Mouse (Mus musculus): ENCODE results near the gene Psd4. TPM values are rescaled to one million over a fixed set of nuclear protein-coding genes. Genes with fewer than 3 reads are reported as not detected.

Gene Psd4
- 9.1 and 10.0 TPM in 2 replicates for polyA plus RNA-seq (2015; fragmentation: Nextera tagmentation; extraction: Ambion mirVana)

DNA sequence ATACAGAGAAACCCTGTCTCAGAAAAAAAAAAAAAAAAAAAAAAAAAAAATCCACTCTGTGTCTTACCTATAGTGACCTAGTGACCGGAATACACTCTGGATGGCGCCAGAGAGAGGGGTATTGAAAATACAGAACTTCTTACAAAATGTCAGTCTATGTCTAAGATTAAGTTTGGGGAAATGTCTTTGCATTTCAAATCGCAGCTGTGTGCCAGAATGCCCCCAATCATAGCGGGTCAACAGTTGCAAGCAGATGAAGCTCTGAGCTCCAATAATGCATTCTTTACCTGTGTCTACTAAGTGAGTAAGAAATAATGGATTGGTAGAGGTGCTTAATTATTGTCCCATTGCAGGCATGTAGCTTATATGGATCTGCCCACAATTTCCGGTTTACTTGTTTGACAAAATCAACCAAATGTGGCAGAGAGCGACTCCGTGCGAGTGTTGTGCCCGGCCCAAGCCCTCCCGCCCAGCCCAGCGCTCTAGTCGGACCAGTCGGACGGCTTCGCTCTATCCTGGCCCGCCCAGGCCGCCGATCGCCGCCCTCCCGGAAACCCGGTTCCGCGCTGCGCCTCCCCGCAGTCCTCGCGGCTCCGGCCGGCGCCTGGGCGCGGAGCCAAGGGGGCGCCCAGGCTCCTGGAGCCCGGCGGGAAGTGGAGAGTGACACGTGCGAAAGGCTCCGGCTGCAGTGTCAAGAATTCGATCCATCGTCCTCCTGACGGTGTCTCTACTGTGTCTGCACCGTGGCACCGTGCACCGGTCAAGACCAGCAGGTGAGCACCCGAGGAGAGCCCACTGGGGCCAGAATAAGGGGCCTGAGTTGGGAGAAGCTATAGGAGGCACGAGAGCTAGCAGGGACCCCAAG, at the start of gene Psd4:
TSS of gene Psd4 (plus strand) at position 551 of the 865 bp plus-strand sequence.
- Histone ChIP-seq H3K36me3 (no peaks in the 10 kb centered on the region), H3K27ac (no peak within 1 kb of the TSS), H3K9me3 (replicated peaks) (no peaks in the 10 kb centered on the region), H3K4me1 (replicated peaks) (peaks cover 9% of the 10 kb centered on the region), H3K27me3 (no peaks in the 10 kb centered on the region), H3K9ac (peak within 1 kb of the TSS; percentile 61), H3K4me3 (replicated peaks) (peak within 1 kb of the TSS; percentile 51), H3K4me2 (peak within 1 kb of the TSS; percentile 71)
- ATAC-seq (ENCODE audit: low read depth) (peak; percentile 93), DNase-seq (peak; percentile 49)
- 1% methylated on average over 47 of the region's 47 CpGs for WGBS (ENCODE audit: insufficient replicate concordance)

DNA sequence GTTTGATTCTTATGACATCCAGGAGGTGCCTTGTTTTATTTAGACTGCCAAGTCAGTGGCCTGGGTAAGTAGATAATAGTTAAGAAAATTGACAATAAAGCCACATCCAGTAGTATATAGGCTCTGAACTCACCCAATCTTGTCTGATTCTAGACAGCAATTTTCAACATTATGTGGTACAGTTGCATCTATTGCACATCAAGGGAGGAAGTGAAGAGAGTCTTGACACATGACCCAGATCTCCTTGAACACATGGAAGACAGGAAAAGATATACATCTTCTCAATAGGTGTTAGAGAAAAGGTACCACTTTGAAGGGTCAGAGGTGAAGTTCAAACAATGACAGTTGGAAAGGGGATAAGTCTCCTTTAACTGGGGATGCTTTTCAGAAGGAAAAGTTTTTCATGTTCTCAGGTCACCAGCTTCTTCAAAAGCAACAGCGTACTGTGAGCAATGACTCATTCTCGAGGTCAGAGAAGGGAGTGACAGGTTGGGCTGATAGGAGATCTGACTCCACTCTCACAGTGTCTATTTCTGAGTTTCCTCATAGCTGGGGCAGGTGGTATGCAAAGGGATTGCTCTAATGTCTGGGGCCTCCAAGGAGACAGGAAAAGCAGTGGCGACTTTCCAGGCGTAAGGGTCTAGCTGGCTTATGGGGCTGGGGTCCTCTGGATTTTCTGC, 49.3 kb upstream of the Psd4 start:
- Histone ChIP-seq H3K9ac (no peak overlapping the region), H3K4me3 (replicated peaks) (no peak overlapping the region), H3K9me3 (replicated peaks) (no peaks in the 10 kb centered on the region), H3K27me3 (no peaks in the 10 kb centered on the region), H3K36me3 (no peaks in the 10 kb centered on the region), H3K4me1 (replicated peaks) (no peaks in the 10 kb centered on the region), H3K4me2 (no peak overlapping the region), H3K27ac (no peak overlapping the region)
- DNase-seq (no peak), ATAC-seq (ENCODE audit: low read depth) (no peak)
- 43% methylated on average over 4 of the region's 4 CpGs for WGBS (ENCODE audit: insufficient replicate concordance)

DNA sequence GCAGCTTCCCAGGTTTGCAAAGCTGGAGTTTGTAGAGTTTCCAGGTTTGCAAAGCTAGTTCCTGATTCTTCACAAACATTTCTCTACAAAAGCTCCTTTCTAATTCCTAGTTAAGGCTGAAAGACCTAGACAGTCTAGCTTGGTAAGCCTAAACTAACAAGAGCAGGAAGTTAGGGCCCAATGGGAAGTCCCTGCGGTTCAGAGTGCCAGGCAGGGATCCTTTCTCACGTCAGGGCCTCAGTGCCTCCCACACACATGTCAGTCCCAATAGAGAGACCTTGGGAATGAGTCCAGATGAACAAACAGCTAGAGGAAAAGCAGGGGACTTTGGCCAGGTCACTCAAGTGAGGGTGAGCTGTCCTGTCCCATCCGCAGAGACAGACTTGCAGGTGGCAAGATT, 32.0 kb upstream of the Psd4 start:
- ATAC-seq (ENCODE audit: low read depth) (peak; percentile 85), DNase-seq (no peak)
- no peak overlapping the region; the same call in 1 of the 2 replicates for H3K27ac ChIP-seq

GRCm38 (mm10) chr2:24336545-24336944, 30.8 kb upstream of the Psd4 start, which contains the start of gene Il1rn:
Gene Il1rn, plus strand, starts transcription at chr2:24336853.
- Histone ChIP-seq H3K27ac (peak within 1 kb of the TSS; percentile 47; the same call in 1 of the 2 replicates), H3K4me2 (no peak within 1 kb of the TSS)

More for the DNA sequence above, 32.0 kb upstream of the Psd4 start:
- no peaks in the 10 kb centered on the region for H3K9me3 ChIP-seq (replicated peaks)
- no peak overlapping the region for H3K9ac ChIP-seq
- H3K4me1 ChIP-seq (replicated peaks) = no peaks in the 10 kb centered on the region; the same call in 1 of the 2 replicates
- no peak overlapping the region for H3K4me2 ChIP-seq
- no peaks in the 10 kb centered on the region for H3K27me3 ChIP-seq
- H3K36me3 ChIP-seq = no peaks in the 10 kb centered on the region
- 34% methylated on average over 3 of the region's 3 CpGs for WGBS (ENCODE audit: insufficient replicate concordance)
- no peak overlapping the region for H3K4me3 ChIP-seq (replicated peaks)

GRCm38 (mm10) chr2:24341395-24341885, 25.9 kb upstream of the Psd4 start:
- ATAC-seq (ENCODE audit: low read depth) (no peak), DNase-seq (no peak)
- no peak overlapping the region for H3K4me3 ChIP-seq (replicated peaks)
- no peak overlapping the region for H3K27ac ChIP-seq
- no peak overlapping the region for H3K4me2 ChIP-seq
- no peak overlapping the region for H3K9ac ChIP-seq
- no peaks in the 10 kb centered on the region for H3K36me3 ChIP-seq
- H3K27me3 ChIP-seq = no peaks in the 10 kb centered on the region
- no peaks in the 10 kb centered on the region; the same call in 1 of the 2 replicates for H3K4me1 ChIP-seq (replicated peaks)
- 46% methylated on average over 3 of the region's 3 CpGs for WGBS (ENCODE audit: insufficient replicate concordance)
- no peaks in the 10 kb centered on the region for H3K9me3 ChIP-seq (replicated peaks)

More at GRCm38 (mm10) chr2:24336545-24336944, 30.8 kb upstream of the Psd4 start, which contains the start of gene Il1rn:
- H3K4me3 ChIP-seq (replicated peaks) = no peak within 1 kb of the TSS
- no peak for ATAC-seq (ENCODE audit: low read depth)
- no peaks in the 10 kb centered on the region for H3K36me3 ChIP-seq
- no peaks in the 10 kb centered on the region for H3K9me3 ChIP-seq (replicated peaks)
- H3K4me1 ChIP-seq (replicated peaks) = no peaks in the 10 kb centered on the region; the same call in 1 of the 2 replicates
- no peak for DNase-seq
- no peak within 1 kb of the TSS for H3K9ac ChIP-seq
- WGBS (ENCODE audit: insufficient replicate concordance) = 60% methylated on average over 2 of the region's 2 CpGs
- no peaks in the 10 kb centered on the region for H3K27me3 ChIP-seq

DNA sequence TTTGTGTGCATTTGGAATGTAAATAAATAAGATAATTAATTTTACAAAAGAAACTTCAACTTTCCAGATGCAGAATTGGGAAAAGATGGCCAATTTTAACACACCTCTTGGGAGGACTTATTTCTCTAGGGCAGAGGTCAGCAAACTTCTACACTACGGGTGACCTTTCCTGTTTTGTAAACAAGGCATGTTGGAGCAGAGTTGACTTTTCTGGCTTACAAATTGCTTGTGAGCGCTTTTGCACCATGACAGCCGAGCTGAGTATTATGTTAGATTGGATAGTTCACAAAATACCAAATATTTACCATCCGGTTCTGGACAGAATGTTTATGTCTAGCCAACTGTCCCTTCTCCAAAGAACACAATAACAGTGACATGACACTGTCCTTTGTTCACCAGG, 22.8 kb upstream of the Psd4 start:
- no peak overlapping the region for H3K9ac ChIP-seq
- no peak overlapping the region for H3K4me2 ChIP-seq
- WGBS (ENCODE audit: insufficient replicate concordance) = 47% methylated on average over 4 of the region's 4 CpGs
- H3K27me3 ChIP-seq = no peaks in the 10 kb centered on the region
- no peaks in the 10 kb centered on the region for H3K36me3 ChIP-seq
- peaks cover 2% of the 10 kb centered on the region; the same call in 1 of the 2 replicates for H3K4me1 ChIP-seq (replicated peaks)
- ATAC-seq (ENCODE audit: low read depth) = no peak
- DNase-seq = no peak
- H3K4me3 ChIP-seq (replicated peaks) = no peak overlapping the region
- no peaks in the 10 kb centered on the region for H3K9me3 ChIP-seq (replicated peaks)
- no peak overlapping the region for H3K27ac ChIP-seq

GRCm38 (mm10) chr2:24345056-24345455, 22.3 kb upstream of the Psd4 start:
- no peaks in the 10 kb centered on the region for H3K9me3 ChIP-seq (replicated peaks)
- H3K4me2 ChIP-seq = peak overlapping the region; percentile 38; the same call in 1 of the 2 replicates
- H3K27me3 ChIP-seq = no peaks in the 10 kb centered on the region
- DNase-seq (no peak), ATAC-seq (ENCODE audit: low read depth) (peak; percentile 51)
- no peak overlapping the region for H3K4me3 ChIP-seq (replicated peaks)
- peaks cover 2% of the 10 kb centered on the region; the same call in 1 of the 2 replicates for H3K4me1 ChIP-seq (replicated peaks)
- H3K27ac ChIP-seq = no peak overlapping the region
- no peak overlapping the region for H3K9ac ChIP-seq
- 44% methylated on average over 8 of the region's 8 CpGs for WGBS (ENCODE audit: insufficient replicate concordance)
- no peaks in the 10 kb centered on the region for H3K36me3 ChIP-seq

GRCm38 (mm10) chr2:24347926-24348325, 19.5 kb upstream of the Psd4 start:
- Histone ChIP-seq H3K27me3 (no peaks in the 10 kb centered on the region), H3K36me3 (no peaks in the 10 kb centered on the region), H3K4me3 (replicated peaks) (no peak overlapping the region), H3K9ac (no peak overlapping the region), H3K4me1 (replicated peaks) (0 out of 2 replicates have a peak, but pooled peaks cover 2% of the 10 kb centered on the region), H3K27ac (no peak overlapping the region), H3K4me2 (no peak overlapping the region), H3K9me3 (replicated peaks) (no peaks in the 10 kb centered on the region)
- ATAC-seq (ENCODE audit: low read depth) (no peak), DNase-seq (no peak)
- WGBS (ENCODE audit: insufficient replicate concordance) = 57% methylated on average over 1 of the region's 1 CpGs

- Histone ChIP-seq H3K4me3 (replicated peaks) (no peak overlapping the region), H3K27me3 (no peaks in the 10 kb centered on the region), H3K9ac (no peak overlapping the region), H3K4me2 (no peak overlapping the region), H3K9me3 (replicated peaks) (no peaks in the 10 kb centered on the region), H3K36me3 (no peaks in the 10 kb centered on the region), H3K27ac (no peak overlapping the region), H3K4me1 (replicated peaks) (0 out of 2 replicates have a peak, but pooled peaks cover 2% of the 10 kb centered on the region)
- DNase-seq (no peak), ATAC-seq (ENCODE audit: low read depth) (no peak)
- WGBS (ENCODE audit: insufficient replicate concordance) = 53% methylated on average over 2 of the region's 2 CpGs
Observed at GRCm38 (mm10) chr2:24351159-24351558, 16.2 kb upstream of the Psd4 start.

DNA sequence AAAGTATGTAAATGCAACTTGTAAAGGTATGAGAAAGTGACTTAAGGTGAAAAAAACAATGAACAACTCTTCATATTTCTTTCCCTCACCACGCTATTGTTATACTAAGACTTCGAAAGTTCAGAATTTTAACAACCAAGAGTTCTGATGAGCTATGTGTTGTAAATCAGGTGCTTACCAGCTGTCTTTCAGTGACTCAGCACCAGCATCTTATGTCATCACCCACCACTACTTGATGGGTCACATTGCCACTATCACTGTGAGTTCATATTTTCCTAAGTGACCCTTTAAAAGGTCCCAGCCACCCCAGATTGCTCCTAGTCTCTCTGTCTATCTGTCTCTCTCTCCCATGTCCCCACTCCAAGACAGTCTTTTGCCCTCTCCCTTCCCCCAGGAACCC, 14.3 kb upstream of the Psd4 start:
- H3K9me3 ChIP-seq (replicated peaks) = no peaks in the 10 kb centered on the region
- ATAC-seq (ENCODE audit: low read depth) = no peak
- H3K4me2 ChIP-seq = no peak overlapping the region
- no peak overlapping the region for H3K9ac ChIP-seq
- H3K4me3 ChIP-seq (replicated peaks) = no peak overlapping the region
- H3K36me3 ChIP-seq = no peaks in the 10 kb centered on the region
- no peak for DNase-seq
- 64% methylated on average over 2 of the region's 2 CpGs for WGBS (ENCODE audit: insufficient replicate concordance)
- H3K27me3 ChIP-seq = no peaks in the 10 kb centered on the region
- H3K4me1 ChIP-seq (replicated peaks) = no peaks in the 10 kb centered on the region
- no peak overlapping the region for H3K27ac ChIP-seq

DNA sequence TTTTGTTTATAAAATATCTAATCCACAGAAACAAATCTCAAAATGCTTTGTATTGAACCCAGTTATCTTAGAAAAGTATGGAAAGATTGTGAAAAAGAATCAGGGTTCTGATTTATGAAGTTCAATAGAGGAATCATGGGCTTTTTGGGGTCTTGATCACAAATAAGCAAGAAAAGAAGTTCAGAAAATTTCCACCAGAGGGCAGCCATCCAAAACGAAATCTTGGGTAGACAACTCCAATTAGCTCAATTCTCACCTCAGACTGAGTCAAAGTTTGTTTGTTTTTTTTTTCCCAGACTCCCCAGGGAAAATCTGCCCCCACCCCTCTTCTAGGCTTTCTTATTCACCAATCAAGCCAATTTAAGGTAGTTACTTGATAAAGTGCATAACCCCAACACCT, 9.7 kb upstream of the Psd4 start:
- H3K27me3 ChIP-seq = no peaks in the 10 kb centered on the region
- DNase-seq = no peak

More for the DNA sequence above, 9.7 kb upstream of the Psd4 start:
- no peak overlapping the region for H3K4me2 ChIP-seq
- ATAC-seq (ENCODE audit: low read depth) = no peak
- H3K9me3 ChIP-seq (replicated peaks) = no peaks in the 10 kb centered on the region
- H3K27ac ChIP-seq = no peak overlapping the region
- H3K9ac ChIP-seq = no peak overlapping the region
- 6% methylated on average over 1 of the region's 1 CpGs for WGBS (ENCODE audit: insufficient replicate concordance)
- H3K4me3 ChIP-seq (replicated peaks) = no peak overlapping the region
- no peaks in the 10 kb centered on the region for H3K36me3 ChIP-seq
- no peaks in the 10 kb centered on the region for H3K4me1 ChIP-seq (replicated peaks)

Measured in liver, embryonic 13.5 days (tissue).